Mouse (Mus musculus) thymus, adult 2 months (tissue): ENCODE data around the gene 2310022A10Rik.

Experiments used
- CTCF ChIP-seq: fragments of 200-500 bp; IDR thresholded peaks from 2 replicates; pipeline ENCODE4 v1.5.1; 2012; ENCODE audit warnings: mild to moderate bottlenecking, control low read depth, low read length, moderate library complexity, borderline replicate concordance; ENCODE audit not compliant: control insufficient read depth, poor library complexity, insufficient read depth; ENCODE audit errors: extremely low read depth
- POLR2A ChIP-seq: fragments of 200-500 bp; IDR thresholded peaks from 2 replicates; pipeline ENCODE4 v1.6.1; 2012; ENCODE audit warnings: mild to moderate bottlenecking, low read length, control low read depth, moderate library complexity; ENCODE audit not compliant: control insufficient read depth, poor library complexity, insufficient read depth; ENCODE audit errors: extremely low read depth

DNA sequence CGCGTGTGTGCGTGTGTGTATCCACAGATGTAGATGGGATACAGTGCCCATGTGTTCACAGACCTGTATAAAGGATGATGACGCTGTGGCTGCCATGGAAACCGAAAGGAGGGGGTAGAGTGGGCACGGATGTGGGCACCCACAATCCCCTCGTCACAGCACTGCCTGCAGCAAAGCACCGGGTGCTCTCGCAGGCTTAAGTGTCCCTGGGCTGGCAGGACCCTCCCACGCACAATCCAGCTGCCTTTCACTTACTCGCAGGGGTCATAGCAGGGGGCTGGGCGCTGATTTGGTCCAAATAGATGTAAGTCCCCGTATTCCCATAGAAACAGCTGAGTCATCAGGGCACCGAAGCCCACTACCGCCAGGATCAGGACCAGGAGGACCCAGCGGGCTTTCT lies 11.6 kb upstream of the 2310022A10Rik start:
- peak; percentile 80 for TF ChIP-seq POLR2A
- peak; percentile 40; the same call in 1 of the 2 replicates for TF ChIP-seq CTCF
